Mouse (Mus musculus) bone marrow macrophage, adult 2 months (primary cell): ENCODE measurements around the gene Gabrb3.

ENCODE experiments used
- CTCF ChIP-seq: IDR thresholded peaks from 2 replicates; pipeline ENCODE4 v1.5.1; 2012; ENCODE audit warnings: low read depth, mild to moderate bottlenecking, low read length, moderate library complexity
- POLR2A ChIP-seq: IDR thresholded peaks from 2 replicates; pipeline ENCODE4 v1.6.1; 2012; ENCODE audit warnings: mild to moderate bottlenecking, low read depth, low read length, borderline replicate concordance

GRCm38 (mm10) chr7:57620036-57620435 lies 200.5 kb downstream of the Gabrb3 start:
- no peak for TF ChIP-seq CTCF
- TF ChIP-seq POLR2A, result no peak
